Mouse (Mus musculus): ENCODE measurements at regions not wholly inside any gene's neighbourhood (a gene's known extent, or its start where the extent isn't known, plus 50 kb on each side); places are given as distances from the start of the nearest gene placed in this dataset.

DNA sequence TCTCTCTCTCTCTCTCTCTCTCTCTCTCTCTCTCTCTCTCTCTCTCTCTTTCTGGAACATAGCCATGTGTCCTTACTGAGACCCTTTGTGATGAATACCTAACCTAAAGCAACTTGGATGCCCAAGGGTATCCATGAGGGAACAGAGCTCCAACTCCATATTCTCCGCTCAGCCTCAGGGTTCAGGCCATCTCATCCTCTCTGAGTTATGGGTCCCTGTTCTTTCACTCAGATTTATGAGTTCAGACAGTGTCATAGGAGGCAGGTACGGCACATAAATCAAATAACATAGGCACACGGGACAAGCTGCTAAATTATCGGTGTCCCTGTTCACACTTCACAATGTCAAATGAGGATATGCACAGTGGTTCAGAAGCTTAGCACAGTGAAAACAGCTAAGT is 586.4 kb downstream of the Nova1 start:
- TF ChIP-seq CTCF (IDR thresholded peaks at IDR 0.05; ENCODE audit: insufficient read depth, low read depth, low read length) (no peak), POLR2A (IDR thresholded peaks at IDR 0.05; ENCODE audit: insufficient read depth, low read depth, low read length) (no peak)
